Mouse (Mus musculus) liver, embryonic 16.5 days (tissue): Measurements from ENCODE around the gene Plet1. TPM values are rescaled to one million over a fixed set of nuclear protein-coding genes. Genes with fewer than 3 reads are reported as not detected.

Experiments
- ATAC-seq: fragments of 200-750 bp; cut with Nextera tagmentation; 2 replicates; pipeline ENCODE4 v1.8.0; 2017; ENCODE audit warnings: low read depth, mild to moderate bottlenecking, moderate number of reproducible peaks, moderate library complexity
- H3K27ac ChIP-seq: fragments of 300-500 bp; sonication (generic); 2 replicates; pipeline ENCODE4 v1.5.1; 2014; ENCODE audit warnings: mild to moderate bottlenecking, low read length
- H3K27me3 ChIP-seq: fragments of 300-500 bp; sonication (generic); 2 replicates; pipeline ENCODE4 v1.6.1; 2014; ENCODE audit warnings: low read depth, low read length, mixed read lengths; ENCODE audit not compliant: control insufficient read depth, insufficient read depth
- H3K36me3 ChIP-seq: fragments of 300-500 bp; sonication (generic); 2 replicates; pipeline ENCODE4 v1.6.1; 2014; ENCODE audit warnings: mild to moderate bottlenecking; ENCODE audit not compliant: control insufficient read depth, insufficient read depth
- H3K4me1 ChIP-seq: fragments of 300-500 bp; sonication (generic); 2 replicates; pipeline ENCODE4 v1.6.1; 2014; ENCODE audit warnings: low read depth, low read length, mixed read lengths; ENCODE audit not compliant: control insufficient read depth
- H3K4me2 ChIP-seq: fragments of 300-500 bp; sonication (generic); 2 replicates; pipeline ENCODE4 v1.6.1; 2014; ENCODE audit warnings: low read depth, low read length, mixed read lengths
- H3K4me3 ChIP-seq: fragments of 300-500 bp; sonication (generic); 2 replicates; pipeline ENCODE4 v1.5.1; 2014; ENCODE audit warnings: low read depth, mild to moderate bottlenecking, low read length
- H3K9ac ChIP-seq: fragments of 300-500 bp; sonication (generic); 2 replicates; pipeline ENCODE4 v1.6.1; 2014; ENCODE audit warnings: low read depth, low read length
- H3K9me3 ChIP-seq: fragments of 300-500 bp; sonication (generic); replicated peaks from 2 replicates; pipeline ENCODE4 v1.6.1; 2016; ENCODE audit warnings: low read length; ENCODE audit not compliant: control insufficient read depth
- WGBS: fragments of 180-500 bp; shearing (Covaris S2); extraction: QIAGEN DNeasy Blood & Tissue Kit; methylation state at CpG from one replicate; pipeline ENCODE4 v1.1.7; 2014; ENCODE audit not compliant: insufficient replicate concordance; 5-methylcytosine and 5-hydroxymethylcytosine counted together
- polyA plus RNA-seq: library from polyadenylated mRNA; unstranded; fragments of >200 nt; fragmentation: Nextera tagmentation; extraction: Ambion mirVana; gene quantifications from 2 replicates; pipeline ENCODE4 v1.2.1, GENCODE M21; 2015

Gene Plet1
- polyA plus RNA-seq: 0.27 and 0.51 TPM in 2 replicates

GRCm38 (mm10) chr9:50494311-50494710 lies at the start of gene Plet1:
Plet1 (plus strand) TSS chr9:50494525.
- H3K4me3 ChIP-seq: no peak within 1 kb of the TSS
- WGBS: 63% methylated on average over 6 of the region's 6 CpGs

GRCm38 (mm10) chr9:50449048-50449447 lies 45.3 kb upstream of the Plet1 start:
- Histone ChIP-seq H3K9me3 (no peaks in the 10 kb centered on the region), H3K36me3 (no peaks in the 10 kb centered on the region), H3K4me3 (no peak overlapping the region), H3K9ac (no peak overlapping the region), H3K4me1 (no peaks in the 10 kb centered on the region; the same call in 1 of the 2 replicates), H3K4me2 (no peak overlapping the region), H3K27me3 (no peaks in the 10 kb centered on the region), H3K27ac (no peak overlapping the region)
- 68% methylated on average over 13 of the region's 13 CpGs for WGBS
- ATAC-seq: no peak

More at GRCm38 (mm10) chr9:50494311-50494710, at the start of gene Plet1:
- H3K4me1 ChIP-seq: peaks cover 5% of the 10 kb centered on the region
- H3K27ac ChIP-seq: no peak within 1 kb of the TSS
- H3K4me2 ChIP-seq: no peak within 1 kb of the TSS
- H3K9ac ChIP-seq: no peak within 1 kb of the TSS
- no peaks in the 10 kb centered on the region for H3K36me3 ChIP-seq
- no peaks in the 10 kb centered on the region for H3K9me3 ChIP-seq
- no peak for ATAC-seq
- no peaks in the 10 kb centered on the region for H3K27me3 ChIP-seq

- no peaks in the 10 kb centered on the region for H3K36me3 ChIP-seq
- WGBS: 20% methylated on average over 9 of the region's 9 CpGs
- ATAC-seq: no peak
- H3K4me1 ChIP-seq: no peaks in the 10 kb centered on the region; the same call in 1 of the 2 replicates
- H3K9me3 ChIP-seq: no peaks in the 10 kb centered on the region
- H3K4me3 ChIP-seq: peak overlapping the region; percentile 24; the same call in 1 of the 2 replicates
- H3K27me3 ChIP-seq: no peaks in the 10 kb centered on the region
- no peak overlapping the region for H3K27ac ChIP-seq
- H3K9ac ChIP-seq: peak overlapping the region; percentile 12; the same call in 1 of the 2 replicates
- peak overlapping the region; percentile 43 for H3K4me2 ChIP-seq
Measured at GRCm38 (mm10) chr9:50451456-50452218, 42.7 kb upstream of the Plet1 start.

- Histone ChIP-seq H3K4me2 (peak overlapping the region; percentile 43), H3K9me3 (no peaks in the 10 kb centered on the region), H3K27ac (no peak overlapping the region), H3K9ac (peak overlapping the region; percentile 1; the same call in 1 of the 2 replicates), H3K4me1 (no peaks in the 10 kb centered on the region; the same call in 1 of the 2 replicates), H3K36me3 (no peaks in the 10 kb centered on the region), H3K4me3 (peak overlapping the region; percentile 24; the same call in 1 of the 2 replicates), H3K27me3 (no peaks in the 10 kb centered on the region)
- peak; percentile 55 for ATAC-seq
- 6% methylated on average over 10 of the region's 10 CpGs for WGBS
Measured at GRCm38 (mm10) chr9:50452303-50452775, 42.0 kb upstream of the Plet1 start.

- WGBS: 73% methylated on average over 7 of the region's 7 CpGs
- Histone ChIP-seq H3K9ac (no peak overlapping the region), H3K4me2 (no peak overlapping the region), H3K9me3 (no peaks in the 10 kb centered on the region), H3K27me3 (no peaks in the 10 kb centered on the region), H3K36me3 (no peaks in the 10 kb centered on the region), H3K27ac (no peak overlapping the region), H3K4me1 (peaks cover 3% of the 10 kb centered on the region), H3K4me3 (no peak overlapping the region)
- no peak for ATAC-seq
Measured at GRCm38 (mm10) chr9:50457596-50457995, 36.7 kb upstream of the Plet1 start.

- Histone ChIP-seq H3K27ac (no peak overlapping the region), H3K27me3 (no peaks in the 10 kb centered on the region), H3K4me1 (peaks cover 7% of the 10 kb centered on the region), H3K9ac (no peak overlapping the region), H3K36me3 (no peaks in the 10 kb centered on the region), H3K9me3 (no peaks in the 10 kb centered on the region), H3K4me2 (no peak overlapping the region), H3K4me3 (no peak overlapping the region)
- no peak for ATAC-seq
- WGBS: 16% methylated on average over 2 of the region's 2 CpGs
Measured at GRCm38 (mm10) chr9:50459537-50459936, 34.8 kb upstream of the Plet1 start.

- peak overlapping the region; percentile 13; the same call in 1 of the 2 replicates for H3K27ac ChIP-seq
- 23% methylated on average over 19 of the region's 19 CpGs for WGBS
- no peaks in the 10 kb centered on the region for H3K27me3 ChIP-seq
- H3K4me2 ChIP-seq: peak overlapping the region; percentile 52
- H3K4me3 ChIP-seq: peak overlapping the region; percentile 23
- H3K9me3 ChIP-seq: no peaks in the 10 kb centered on the region
- peak overlapping the region; percentile 40 for H3K9ac ChIP-seq
- ATAC-seq: peak; percentile 11; the same call in 1 of the 2 replicates
- H3K4me1 ChIP-seq: peaks cover 7% of the 10 kb centered on the region
- no peaks in the 10 kb centered on the region for H3K36me3 ChIP-seq
Measured at GRCm38 (mm10) chr9:50462494-50463204, 31.7 kb upstream of the Plet1 start.

- 26% methylated on average over 4 of the region's 4 CpGs for WGBS
- H3K9me3 ChIP-seq: no peaks in the 10 kb centered on the region
- H3K9ac ChIP-seq: no peak overlapping the region
- ATAC-seq: no peak
- H3K27ac ChIP-seq: no peak overlapping the region
- peaks cover 7% of the 10 kb centered on the region for H3K4me1 ChIP-seq
- H3K4me2 ChIP-seq: no peak overlapping the region
- no peak overlapping the region for H3K4me3 ChIP-seq
- no peaks in the 10 kb centered on the region for H3K27me3 ChIP-seq
- no peaks in the 10 kb centered on the region for H3K36me3 ChIP-seq
Measured at GRCm38 (mm10) chr9:50463205-50463508, 31.2 kb upstream of the Plet1 start.
